Mouse (Mus musculus): ENCODE measurements around the gene Aqp9. TPM values are rescaled to one million over a fixed set of nuclear protein-coding genes. Genes with fewer than 3 reads are reported as not detected.

The Aqp9 gene
- polyA plus RNA-seq, 1 experiment from 2014 or later, result 0.09 TPM

DNA sequence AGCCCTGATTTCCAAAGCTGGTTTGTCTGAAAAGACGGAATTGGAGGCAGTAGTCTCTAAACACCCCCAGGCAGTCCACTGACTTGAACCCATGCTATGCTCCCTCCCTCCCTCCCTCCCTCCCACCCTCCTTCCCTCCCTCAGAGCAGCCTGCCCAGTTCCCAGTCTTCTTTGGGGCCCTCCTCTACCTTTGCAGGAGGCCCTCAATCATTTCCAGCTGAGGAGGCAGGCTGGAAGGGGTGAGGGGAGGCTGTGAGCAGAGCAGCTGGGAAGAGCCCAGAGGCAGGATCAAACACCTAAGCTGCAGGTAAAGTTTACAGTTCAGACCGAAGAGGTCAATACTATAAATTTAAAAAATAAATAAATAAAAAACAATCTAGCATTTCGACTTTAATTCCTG lies 4.1 kb downstream of the Aqp9 start:
- H3K9ac ChIP-seq (ENCODE audit: low read length), result no peak overlapping the region
- WGBS, result 83% methylated on average over 3 of the region's 3 CpGs
- H3K4me2 ChIP-seq (ENCODE audit: low read depth, low read length, severe bottlenecking), result no peak overlapping the region
- H3K27me3 ChIP-seq (ENCODE audit: control insufficient read depth, insufficient read depth, low read length), result no peaks in the 10 kb centered on the region
- no peaks in the 10 kb centered on the region; the same call in 1 of the 2 replicates for H3K4me1 ChIP-seq (replicated peaks; ENCODE audit: control insufficient read depth, insufficient read depth, low read length)
- no peak overlapping the region for H3K4me3 ChIP-seq (ENCODE audit: low read depth, low read length)
- H3K36me3 ChIP-seq (ENCODE audit: control insufficient read depth, insufficient read depth, low read length), result no peaks in the 10 kb centered on the region
- H3K27ac ChIP-seq (ENCODE audit: low read depth, low read length), result no peak overlapping the region
- no peak for ATAC-seq (replicated peaks; ENCODE audit: low FRiP score)
- H3K9me3 ChIP-seq (ENCODE audit: control insufficient read depth, low read length), result no peaks in the 10 kb centered on the region
- no peak for DNase-seq (ENCODE audit: low spot score)

DNA sequence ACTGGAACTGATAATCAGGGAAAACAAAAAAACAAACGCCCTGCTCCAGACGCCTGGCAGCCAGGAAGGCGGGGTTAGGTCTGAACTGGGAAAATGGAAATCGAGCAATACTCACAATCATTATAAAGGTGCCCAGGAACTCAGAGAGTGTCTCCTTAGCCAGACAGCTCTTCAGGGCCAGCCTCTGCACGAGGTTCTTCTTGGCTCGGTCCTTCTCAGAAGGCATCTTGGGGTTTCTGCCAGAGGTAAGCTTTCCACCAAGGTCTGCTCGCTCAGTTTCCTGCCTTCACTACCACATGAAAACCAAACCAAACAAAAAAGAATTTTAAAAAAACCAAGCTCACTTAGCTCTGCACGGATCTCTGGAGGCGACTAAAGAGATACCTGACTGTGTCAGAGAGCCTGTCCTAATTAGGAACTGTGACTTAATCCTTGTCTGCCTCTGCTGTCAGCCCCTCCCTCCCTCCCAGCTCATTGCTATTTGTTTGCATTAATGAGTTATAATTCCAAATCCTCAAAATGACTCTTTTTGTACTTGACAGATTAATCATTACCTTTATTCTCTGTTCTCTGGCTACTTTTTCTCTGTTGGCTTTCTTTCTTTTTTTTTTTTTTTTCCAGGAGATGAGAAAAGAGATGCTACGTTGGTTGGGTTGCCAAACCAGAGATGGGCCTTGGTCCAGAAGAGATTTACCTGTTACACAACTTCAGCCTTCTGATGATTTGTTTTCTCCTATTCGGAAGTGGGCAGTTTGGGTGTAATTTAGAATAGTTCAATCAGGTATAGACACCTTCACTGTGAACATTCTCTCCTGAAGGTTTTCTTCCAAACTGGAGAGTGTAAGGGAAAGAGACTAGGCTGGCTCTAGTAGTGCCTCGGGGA lies 5.4 kb downstream of the Aqp9 start:
- Histone ChIP-seq H3K4me2 (ENCODE audit: low read depth, low read length, severe bottlenecking) (no peak overlapping the region), H3K9me3 (ENCODE audit: control insufficient read depth, low read length) (no peaks in the 10 kb centered on the region), H3K4me3 (ENCODE audit: low read depth, low read length) (no peak overlapping the region), H3K9ac (ENCODE audit: low read length) (no peak overlapping the region), H3K36me3 (ENCODE audit: control insufficient read depth, insufficient read depth, low read length) (no peaks in the 10 kb centered on the region), H3K4me1 (replicated peaks; ENCODE audit: control insufficient read depth, insufficient read depth, low read length) (no peaks in the 10 kb centered on the region; the same call in 1 of the 2 replicates), H3K27me3 (ENCODE audit: control insufficient read depth, insufficient read depth, low read length) (no peaks in the 10 kb centered on the region), H3K27ac (ENCODE audit: low read depth, low read length) (no peak overlapping the region)
- ATAC-seq (replicated peaks; ENCODE audit: low FRiP score) (no peak), DNase-seq (ENCODE audit: low spot score) (no peak)
- 61% methylated on average over 12 of the region's 12 CpGs for WGBS

- no peak overlapping the region for H3K27ac ChIP-seq (ENCODE audit: low read depth, low read length)
- no peak for ATAC-seq (replicated peaks; ENCODE audit: low FRiP score)
- H3K9ac ChIP-seq (ENCODE audit: low read length), result no peak overlapping the region
- no peak overlapping the region for H3K4me2 ChIP-seq (ENCODE audit: low read depth, low read length, severe bottlenecking)
- H3K4me3 ChIP-seq (ENCODE audit: low read depth, low read length), result no peak overlapping the region
- H3K9me3 ChIP-seq (ENCODE audit: control insufficient read depth, low read length), result no peaks in the 10 kb centered on the region
- no peak for DNase-seq (ENCODE audit: low spot score)
- WGBS, result 83% methylated on average over 8 of the region's 8 CpGs
- H3K4me1 ChIP-seq (replicated peaks; ENCODE audit: control insufficient read depth, insufficient read depth, low read length), result no peaks in the 10 kb centered on the region; the same call in 1 of the 2 replicates
- H3K36me3 ChIP-seq (ENCODE audit: control insufficient read depth, insufficient read depth, low read length), result no peaks in the 10 kb centered on the region
- H3K27me3 ChIP-seq (ENCODE audit: control insufficient read depth, insufficient read depth, low read length), result no peaks in the 10 kb centered on the region
These were observed 6.2 kb downstream of the Aqp9 start for GRCm38 (mm10) chr9:71162131-71162857.

- H3K4me1 ChIP-seq (replicated peaks; ENCODE audit: control insufficient read depth, insufficient read depth, low read length), result no peaks in the 10 kb centered on the region; the same call in 1 of the 2 replicates
- H3K9me3 ChIP-seq (ENCODE audit: control insufficient read depth, low read length), result no peaks in the 10 kb centered on the region
- DNase-seq (ENCODE audit: low spot score) (no peak), ATAC-seq (replicated peaks; ENCODE audit: low FRiP score) (no peak)
- no peak overlapping the region for H3K27ac ChIP-seq (ENCODE audit: low read depth, low read length)
- no peaks in the 10 kb centered on the region for H3K27me3 ChIP-seq (ENCODE audit: control insufficient read depth, insufficient read depth, low read length)
- H3K9ac ChIP-seq (ENCODE audit: low read length), result no peak overlapping the region
- WGBS, result 89% methylated on average over 13 of the region's 13 CpGs
- no peak overlapping the region for H3K4me2 ChIP-seq (ENCODE audit: low read depth, low read length, severe bottlenecking)
- no peak overlapping the region for H3K4me3 ChIP-seq (ENCODE audit: low read depth, low read length)
- no peaks in the 10 kb centered on the region for H3K36me3 ChIP-seq (ENCODE audit: control insufficient read depth, insufficient read depth, low read length)
These were observed 7.4 kb downstream of the Aqp9 start for GRCm38 (mm10) chr9:71160849-71161711.

DNA sequence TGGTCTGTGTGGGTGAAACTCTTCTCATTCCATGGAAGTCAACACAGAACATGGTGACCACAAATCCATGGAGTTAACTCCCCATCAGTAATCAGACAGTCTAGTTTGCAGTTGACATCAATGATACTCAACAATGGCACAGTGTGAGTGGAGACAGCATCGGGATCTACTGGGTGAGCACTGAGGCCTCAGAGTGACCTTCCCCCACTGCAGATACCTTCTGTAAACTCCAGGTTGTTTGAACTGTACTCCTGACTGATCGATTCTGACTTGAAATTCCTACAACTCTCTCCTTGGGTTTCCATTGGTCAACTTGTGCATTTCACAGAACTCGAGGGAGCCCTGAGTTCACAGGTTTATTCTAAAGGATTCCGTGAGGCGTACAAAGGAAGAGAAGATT lies 8.8 kb downstream of the Aqp9 start:
- no peak for DNase-seq (ENCODE audit: low spot score)
- Histone ChIP-seq H3K36me3 (ENCODE audit: control insufficient read depth, insufficient read depth, low read length) (no peaks in the 10 kb centered on the region), H3K4me3 (ENCODE audit: low read depth, low read length) (no peak overlapping the region), H3K4me1 (replicated peaks; ENCODE audit: control insufficient read depth, insufficient read depth, low read length) (no peaks in the 10 kb centered on the region; the same call in 1 of the 2 replicates), H3K9ac (ENCODE audit: low read length) (no peak overlapping the region), H3K27me3 (ENCODE audit: control insufficient read depth, insufficient read depth, low read length) (no peaks in the 10 kb centered on the region), H3K27ac (ENCODE audit: low read depth, low read length) (no peak overlapping the region), H3K9me3 (ENCODE audit: control insufficient read depth, low read length) (no peaks in the 10 kb centered on the region), H3K4me2 (ENCODE audit: low read depth, low read length, severe bottlenecking) (no peak overlapping the region)
- 93% methylated on average over 5 of the region's 5 CpGs for WGBS
- no peak for ATAC-seq (replicated peaks; ENCODE audit: low FRiP score)

GRCm38 (mm10) chr9:71159060-71159626 lies 9.3 kb downstream of the Aqp9 start:
- no peaks in the 10 kb centered on the region; the same call in 1 of the 2 replicates for H3K4me1 ChIP-seq (replicated peaks; ENCODE audit: control insufficient read depth, insufficient read depth, low read length)
- H3K9ac ChIP-seq (ENCODE audit: low read length), result no peak overlapping the region
- no peak overlapping the region for H3K4me3 ChIP-seq (ENCODE audit: low read depth, low read length)
- H3K9me3 ChIP-seq (ENCODE audit: control insufficient read depth, low read length), result no peaks in the 10 kb centered on the region
- ATAC-seq (replicated peaks; ENCODE audit: low FRiP score) (no peak), DNase-seq (ENCODE audit: low spot score) (no peak)
- H3K27ac ChIP-seq (ENCODE audit: low read depth, low read length), result no peak overlapping the region
- WGBS, result 91% methylated on average over 7 of the region's 7 CpGs
- H3K4me2 ChIP-seq (ENCODE audit: low read depth, low read length, severe bottlenecking), result no peak overlapping the region
- no peaks in the 10 kb centered on the region for H3K27me3 ChIP-seq (ENCODE audit: control insufficient read depth, insufficient read depth, low read length)
- no peaks in the 10 kb centered on the region for H3K36me3 ChIP-seq (ENCODE audit: control insufficient read depth, insufficient read depth, low read length)

DNA sequence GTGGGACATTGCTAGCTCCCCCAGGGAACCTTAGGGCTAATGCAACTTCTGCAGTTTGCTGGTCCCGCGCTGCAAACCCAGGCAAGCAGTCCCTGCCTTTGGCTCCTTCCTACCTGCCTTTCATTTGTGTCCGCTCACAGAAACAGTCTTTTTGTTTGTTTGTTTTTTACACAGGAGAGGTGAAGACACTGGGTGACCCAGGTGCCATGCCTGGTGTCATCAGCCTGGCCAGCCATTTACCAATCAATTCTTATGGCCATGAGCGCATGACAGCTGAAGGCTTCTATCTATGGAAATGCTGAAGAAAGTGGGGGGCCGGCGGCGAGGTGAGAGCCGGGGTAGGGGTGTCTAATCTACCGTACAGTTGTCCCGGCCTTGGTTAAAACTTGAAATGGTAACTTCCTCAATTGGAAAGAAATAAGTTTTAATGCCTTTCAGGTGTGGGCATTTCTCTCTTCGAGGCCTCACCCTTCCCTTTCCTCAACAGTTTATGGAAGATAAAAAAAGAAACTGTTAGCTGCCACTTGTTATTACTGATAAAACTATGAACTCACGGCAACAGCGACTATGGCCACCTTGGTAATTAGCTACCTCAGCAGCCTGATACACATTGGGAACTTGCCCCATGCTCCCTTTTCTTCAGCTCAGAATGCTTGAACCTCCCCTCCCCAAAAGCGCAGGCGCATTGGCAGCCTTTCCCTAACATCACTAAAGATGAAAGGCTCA lies 10.4 kb downstream of the Aqp9 start:
- Histone ChIP-seq H3K4me3 (ENCODE audit: low read depth, low read length) (no peak overlapping the region), H3K36me3 (ENCODE audit: control insufficient read depth, insufficient read depth, low read length) (no peaks in the 10 kb centered on the region), H3K27ac (ENCODE audit: low read depth, low read length) (no peak overlapping the region), H3K4me2 (ENCODE audit: low read depth, low read length, severe bottlenecking) (no peak overlapping the region), H3K9me3 (ENCODE audit: control insufficient read depth, low read length) (no peaks in the 10 kb centered on the region), H3K9ac (ENCODE audit: low read length) (no peak overlapping the region), H3K27me3 (ENCODE audit: control insufficient read depth, insufficient read depth, low read length) (no peaks in the 10 kb centered on the region), H3K4me1 (replicated peaks; ENCODE audit: control insufficient read depth, insufficient read depth, low read length) (no peaks in the 10 kb centered on the region; the same call in 1 of the 2 replicates)
- DNase-seq (ENCODE audit: low spot score), result no peak
- no peak for ATAC-seq (replicated peaks; ENCODE audit: low FRiP score)
- 88% methylated on average over 15 of the region's 15 CpGs for WGBS

All from forebrain, embryonic 11.5 days (tissue).